Mouse (Mus musculus) testis, adult 2 months (tissue): Measurements from ENCODE around the gene Cbx6.

Experiments used
- CTCF ChIP-seq: fragments of 200-500 bp; IDR thresholded peaks from 2 replicates; pipeline ENCODE4 v1.5.1; 2012; ENCODE audit warnings: low read depth, mild to moderate bottlenecking, inconsistent platforms, low read length, moderate library complexity; ENCODE audit not compliant: control insufficient read depth, insufficient read depth, insufficient replicate concordance
- POLR2A ChIP-seq: fragments of 200-500 bp; IDR thresholded peaks from 2 replicates; pipeline ENCODE4 v1.6.1; 2012; ENCODE audit warnings: low read depth, mild to moderate bottlenecking, inconsistent platforms, low read length, moderate library complexity; ENCODE audit not compliant: control insufficient read depth

GRCm38 (mm10) chr15:79833251-79834050 is 1.0 kb downstream of the Cbx6 start:
- TF ChIP-seq CTCF = no peak
- no peak for TF ChIP-seq POLR2A
